ENCODE assay signal across 16 mouse cellular contexts in genomic region chr2:148558365-148558764, GRCm38 (mm10).
DNase-seq lines count a peak whose midpoint lies in the region; ATAC-seq and TF ChIP-seq lines count a peak whose summit lies in the region.
"Had no signal": no experiment of that assay in that cellular context is flagged by ENCODE, and none has a peak within 500 bp of the region (broad histone marks: within the 10 kb centered on the region; RNA-seq: fewer than 3 reads in every experiment).

No protein-coding gene starts in this region.

- TF ChIP-seq CTCF in liver, embryonic 14.5 days (IDR thresholded peaks at IDR 0.05; ENCODE audit: low read depth): peak; percentile 56

- H3K4me3 ChIP-seq in liver, embryonic 14.5 days (ENCODE audit: insufficient read depth in 1 of 2, low read depth in 2 of 2, low read length in 2 of 2): no peak overlapping the region
- no peak overlapping the region for H3K4me3 ChIP-seq in liver, embryonic 12.5 days
- H3K4me3 ChIP-seq in forebrain, embryonic 12.5 days (replicated peaks): no peak overlapping the region
- H3K4me3 ChIP-seq: embryonic facial prominence, embryonic 13.5 days; heart, embryonic 10.5 days; hindbrain, embryonic 12.5 days; limb, embryonic 10.5 days; neural tube, embryonic 13.5 days had no signal

- ATAC-seq in liver, embryonic 14.5 days (ENCODE audit: insufficient read depth): no peak
- ATAC-seq in liver, embryonic 12.5 days: no peak
- ATAC-seq in monocyte, adult 5-6 weeks (replicated peaks; ENCODE audit: insufficient number of reproducible peaks, low FRiP score, low TSS enrichment, poor library complexity, severe bottlenecking): peak; percentile 75
- ATAC-seq in forebrain, embryonic 12.5 days (ENCODE audit: low FRiP score): no peak
- ATAC-seq: forebrain, embryonic 16.5 days had no signal

- H3K4me2 ChIP-seq in liver, embryonic 14.5 days (ENCODE audit: low read depth): no peak overlapping the region
- H3K4me2 ChIP-seq in liver, embryonic 12.5 days: no peak overlapping the region
- H3K4me2 ChIP-seq in forebrain, embryonic 12.5 days: no peak overlapping the region
- H3K4me2 ChIP-seq: embryonic facial prominence, embryonic 13.5 days; hindbrain, embryonic 12.5 days; neural tube, embryonic 13.5 days had no signal

- H3K9ac ChIP-seq in liver, embryonic 14.5 days (replicated peaks): no peak overlapping the region
- no peak overlapping the region for H3K9ac ChIP-seq in liver, embryonic 12.5 days
- no peak overlapping the region for H3K9ac ChIP-seq in forebrain, embryonic 12.5 days
- H3K9ac ChIP-seq: embryonic facial prominence, embryonic 13.5 days; hindbrain, embryonic 12.5 days; neural tube, embryonic 13.5 days had no signal

- no peaks in the 10 kb centered on the region for H3K9me3 ChIP-seq in liver, embryonic 14.5 days (ENCODE audit: control insufficient read depth, low read length)
- H3K9me3 ChIP-seq in liver, embryonic 12.5 days (replicated peaks): no peaks in the 10 kb centered on the region
- no peaks in the 10 kb centered on the region for H3K9me3 ChIP-seq in forebrain, embryonic 12.5 days
- H3K9me3 ChIP-seq: embryonic facial prominence, embryonic 13.5 days; heart, embryonic 10.5 days; hindbrain, embryonic 12.5 days; limb, embryonic 10.5 days; neural tube, embryonic 13.5 days had no signal

- peaks cover 0 to 3% of the 10 kb centered on the region in 2 experiments; a peak in 1 of 4 replicates for H3K4me1 ChIP-seq in liver, embryonic 14.5 days (replicated peaks; ENCODE audit: control insufficient read depth in 2 of 2, insufficient read depth in 2 of 2, low read length in 1 of 2)
- no peaks in the 10 kb centered on the region for H3K4me1 ChIP-seq in liver, embryonic 12.5 days
- no peaks in the 10 kb centered on the region for H3K4me1 ChIP-seq in forebrain, embryonic 12.5 days
- H3K4me1 ChIP-seq: embryonic facial prominence, embryonic 13.5 days; heart, embryonic 10.5 days; hindbrain, embryonic 12.5 days; limb, embryonic 10.5 days; neural tube, embryonic 13.5 days had no signal

- peak; percentile 17 for DNase-seq in adrenal gland, postnatal 10 days
- DNase-seq in adrenal gland, adult 8-10 months: no peak
- no peak for DNase-seq in liver, embryonic 14.5 days (ENCODE audit: low read depth in 3 of 3, low spot score in 3 of 3)
- peak; percentile 25 for DNase-seq in ZHBTc4 (ENCODE audit: low read depth, low spot score)
- no peak for DNase-seq in urinary bladder, postnatal 10 days (ENCODE audit: low spot score)
- DNase-seq: cerebellum, adult 2 months; kidney, postnatal 10 days had no signal

- no peaks in the 10 kb centered on the region for H3K27me3 ChIP-seq in liver, embryonic 14.5 days (ENCODE audit: control insufficient read depth, insufficient read depth, low read length)
- H3K27me3 ChIP-seq in liver, embryonic 12.5 days (replicated peaks): no peaks in the 10 kb centered on the region
- no peaks in the 10 kb centered on the region for H3K27me3 ChIP-seq in forebrain, embryonic 12.5 days
- H3K27me3 ChIP-seq: embryonic facial prominence, embryonic 13.5 days; hindbrain, embryonic 12.5 days; neural tube, embryonic 13.5 days had no signal

- no peak for TF ChIP-seq EP300 in liver, embryonic 14.5 days (IDR thresholded peaks at IDR 0.05; ENCODE audit: low read depth)

- H3K27ac ChIP-seq in liver, embryonic 14.5 days: no peak overlapping the region
- no peak overlapping the region for H3K27ac ChIP-seq in liver, embryonic 12.5 days
- no peak overlapping the region for H3K27ac ChIP-seq in forebrain, embryonic 12.5 days
- H3K27ac ChIP-seq: embryonic facial prominence, embryonic 13.5 days; heart, embryonic 10.5 days; hindbrain, embryonic 12.5 days; limb, embryonic 10.5 days; neural tube, embryonic 13.5 days had no signal

- no peaks in the 10 kb centered on the region for H3K36me3 ChIP-seq in liver, embryonic 14.5 days (replicated peaks; ENCODE audit: control insufficient read depth, insufficient read depth, low read depth)
- H3K36me3 ChIP-seq in liver, embryonic 12.5 days: no peaks in the 10 kb centered on the region
- H3K36me3 ChIP-seq in forebrain, embryonic 12.5 days (replicated peaks): no peaks in the 10 kb centered on the region
- H3K36me3 ChIP-seq: embryonic facial prominence, embryonic 13.5 days; heart, embryonic 10.5 days; hindbrain, embryonic 12.5 days; limb, embryonic 10.5 days; neural tube, embryonic 13.5 days had no signal

Comparison
In these comparisons a context has a peak if more than half of its experiments do, and no peak if none do; other contexts are left out.
1. DNase-seq: peak in adrenal gland, postnatal 10 days (single experiment) and ZHBTc4 (single experiment); none in adrenal gland, adult 8-10 months (single experiment), liver, embryonic 14.5 days (0 of 3) and urinary bladder, postnatal 10 days (single experiment).